Mouse (Mus musculus): ENCODE data around the gene Axin1. TPM values are rescaled to one million over a fixed set of nuclear protein-coding genes. Genes with fewer than 3 reads are reported as not detected.
A peak's percentile ranks its signal among the peaks of the same experiment; 100 is the strongest.

Gene Axin1
- polyA plus RNA-seq, 1 experiment from 2014 or later, result 17.1 TPM

- DNase-seq (ENCODE audit: low spot score) (no peak), ATAC-seq (ENCODE audit: insufficient number of reproducible peaks, low FRiP score, low TSS enrichment, low read depth) (no peak)
- H3K27ac ChIP-seq (replicated peaks; ENCODE audit: low read depth, low read length), result no peak overlapping the region
- no peak overlapping the region for H3K4me3 ChIP-seq (ENCODE audit: low read depth, low read length)
- 87% methylated on average over 7 of the region's 7 CpGs for WGBS
- H3K36me3 ChIP-seq (ENCODE audit: control insufficient read depth, insufficient read depth, low read length), result no peaks in the 10 kb centered on the region
- H3K27me3 ChIP-seq (ENCODE audit: control insufficient read depth, insufficient read depth, low read length), result peaks cover 56% of the 10 kb centered on the region
- H3K9ac ChIP-seq (ENCODE audit: low read length), result no peak overlapping the region
- H3K4me2 ChIP-seq (ENCODE audit: low read depth, severe bottlenecking), result no peak overlapping the region
- H3K4me1 ChIP-seq (ENCODE audit: control insufficient read depth, insufficient read depth, low read length), result peaks cover 16% of the 10 kb centered on the region
- H3K9me3 ChIP-seq (ENCODE audit: control insufficient read depth, low read length), result no peaks in the 10 kb centered on the region
Observed at GRCm38 (mm10) chr17:26115205-26115898, 23.1 kb upstream of the Axin1 start.

GRCm38 (mm10) chr17:26115956-26116487 lies 22.5 kb upstream of the Axin1 start:
- WGBS, result 54% methylated on average over 2 of the region's 3 CpGs
- H3K4me1 ChIP-seq (ENCODE audit: control insufficient read depth, insufficient read depth, low read length), result peaks cover 11% of the 10 kb centered on the region
- DNase-seq (ENCODE audit: low spot score) (no peak), ATAC-seq (ENCODE audit: insufficient number of reproducible peaks, low FRiP score, low TSS enrichment, low read depth) (no peak)
- H3K4me3 ChIP-seq (ENCODE audit: low read depth, low read length), result no peak overlapping the region
- H3K9ac ChIP-seq (ENCODE audit: low read length), result no peak overlapping the region
- peaks cover 52% of the 10 kb centered on the region for H3K27me3 ChIP-seq (ENCODE audit: control insufficient read depth, insufficient read depth, low read length)
- H3K4me2 ChIP-seq (ENCODE audit: low read depth, severe bottlenecking), result no peak overlapping the region
- no peaks in the 10 kb centered on the region for H3K36me3 ChIP-seq (ENCODE audit: control insufficient read depth, insufficient read depth, low read length)
- H3K27ac ChIP-seq (replicated peaks; ENCODE audit: low read depth, low read length), result no peak overlapping the region
- H3K9me3 ChIP-seq (ENCODE audit: control insufficient read depth, low read length), result no peaks in the 10 kb centered on the region

- WGBS, result 86% methylated on average over 17 of the region's 17 CpGs
- Histone ChIP-seq H3K4me2 (ENCODE audit: low read depth, severe bottlenecking) (no peak overlapping the region), H3K9me3 (ENCODE audit: control insufficient read depth, low read length) (no peaks in the 10 kb centered on the region), H3K4me1 (ENCODE audit: control insufficient read depth, insufficient read depth, low read length) (peaks cover 8% of the 10 kb centered on the region; the same call in 1 of the 2 replicates), H3K27ac (replicated peaks; ENCODE audit: low read depth, low read length) (no peak overlapping the region), H3K9ac (ENCODE audit: low read length) (no peak overlapping the region), H3K27me3 (ENCODE audit: control insufficient read depth, insufficient read depth, low read length) (peaks cover 45% of the 10 kb centered on the region), H3K4me3 (ENCODE audit: low read depth, low read length) (no peak overlapping the region), H3K36me3 (ENCODE audit: control insufficient read depth, insufficient read depth, low read length) (no peaks in the 10 kb centered on the region)
- DNase-seq (ENCODE audit: low spot score), result no peak
- no peak for ATAC-seq (ENCODE audit: insufficient number of reproducible peaks, low FRiP score, low TSS enrichment, low read depth)
Observed at GRCm38 (mm10) chr17:26116503-26117258, 21.8 kb upstream of the Axin1 start.

- H3K4me3 ChIP-seq (ENCODE audit: low read depth, low read length), result no peak overlapping the region
- H3K4me1 ChIP-seq (ENCODE audit: control insufficient read depth, insufficient read depth, low read length), result peaks cover 12% of the 10 kb centered on the region
- WGBS, result 50% methylated on average over 33 of the region's 33 CpGs
- H3K9ac ChIP-seq (ENCODE audit: low read length), result no peak overlapping the region
- peaks cover 15% of the 10 kb centered on the region for H3K27me3 ChIP-seq (ENCODE audit: control insufficient read depth, insufficient read depth, low read length)
- H3K9me3 ChIP-seq (ENCODE audit: control insufficient read depth, low read length), result no peaks in the 10 kb centered on the region
- DNase-seq (ENCODE audit: low spot score) (peak; percentile 80), ATAC-seq (ENCODE audit: insufficient number of reproducible peaks, low FRiP score, low TSS enrichment, low read depth) (0 out of 2 replicates have a peak, but pooled peaks have one; percentile 40)
- no peaks in the 10 kb centered on the region; the same call in 1 of the 2 replicates for H3K36me3 ChIP-seq (ENCODE audit: control insufficient read depth, insufficient read depth, low read length)
- no peak overlapping the region for H3K4me2 ChIP-seq (ENCODE audit: low read depth, severe bottlenecking)
- no peak overlapping the region for H3K27ac ChIP-seq (replicated peaks; ENCODE audit: low read depth, low read length)
Observed at GRCm38 (mm10) chr17:26119766-26120710, 18.4 kb upstream of the Axin1 start.

- peaks cover 3% of the 10 kb centered on the region; the same call in 1 of the 2 replicates for H3K27me3 ChIP-seq (ENCODE audit: control insufficient read depth, insufficient read depth, low read length)
Observed at GRCm38 (mm10) chr17:26122431-26123140, 15.9 kb upstream of the Axin1 start.

GRCm38 (mm10) chr17:26123267-26123684 lies 15.2 kb upstream of the Axin1 start, which contains the start of gene Mrpl28:
Gene Mrpl28 (plus strand): TSS chr17:26123500.
- Histone ChIP-seq H3K4me3 (ENCODE audit: low read depth, low read length) (peak within 1 kb of the TSS; percentile 79), H3K4me2 (ENCODE audit: low read depth, severe bottlenecking) (peak within 1 kb of the TSS; percentile 57), H3K27ac (replicated peaks; ENCODE audit: low read depth, low read length) (no peak within 1 kb of the TSS), H3K9me3 (ENCODE audit: control insufficient read depth, low read length) (no peaks in the 10 kb centered on the region), H3K27me3 (ENCODE audit: control insufficient read depth, insufficient read depth, low read length) (0 out of 2 replicates have a peak, but pooled peaks cover 1% of the 10 kb centered on the region), H3K9ac (ENCODE audit: low read length) (peak within 1 kb of the TSS; percentile 64), H3K4me1 (ENCODE audit: control insufficient read depth, insufficient read depth, low read length) (peaks cover 13% of the 10 kb centered on the region), H3K36me3 (ENCODE audit: control insufficient read depth, insufficient read depth, low read length) (peaks cover 2% of the 10 kb centered on the region; the same call in 1 of the 2 replicates)
- DNase-seq (ENCODE audit: low spot score) (peak; percentile 96), ATAC-seq (ENCODE audit: insufficient number of reproducible peaks, low FRiP score, low TSS enrichment, low read depth) (peak; percentile 80)
- WGBS, result under 1% methylated on average over 32 of the region's 32 CpGs

More at GRCm38 (mm10) chr17:26122431-26123140, 15.9 kb upstream of the Axin1 start:
- Histone ChIP-seq H3K4me1 (ENCODE audit: control insufficient read depth, insufficient read depth, low read length) (peaks cover 13% of the 10 kb centered on the region), H3K36me3 (ENCODE audit: control insufficient read depth, insufficient read depth, low read length) (peaks cover 2% of the 10 kb centered on the region; the same call in 1 of the 2 replicates), H3K9ac (ENCODE audit: low read length) (no peak overlapping the region), H3K4me2 (ENCODE audit: low read depth, severe bottlenecking) (no peak overlapping the region), H3K27ac (replicated peaks; ENCODE audit: low read depth, low read length) (no peak overlapping the region), H3K4me3 (ENCODE audit: low read depth, low read length) (no peak overlapping the region), H3K9me3 (ENCODE audit: control insufficient read depth, low read length) (no peaks in the 10 kb centered on the region)
- ATAC-seq (ENCODE audit: insufficient number of reproducible peaks, low FRiP score, low TSS enrichment, low read depth) (no peak), DNase-seq (ENCODE audit: low spot score) (no peak)
- WGBS, result 63% methylated on average over 5 of the region's 5 CpGs

GRCm38 (mm10) chr17:26124560-26124959 lies 13.9 kb upstream of the Axin1 start:
- Histone ChIP-seq H3K9ac (ENCODE audit: low read length) (no peak overlapping the region), H3K4me3 (ENCODE audit: low read depth, low read length) (peak overlapping the region; percentile 79), H3K36me3 (ENCODE audit: control insufficient read depth, insufficient read depth, low read length) (peaks cover 2% of the 10 kb centered on the region; the same call in 1 of the 2 replicates), H3K27me3 (ENCODE audit: control insufficient read depth, insufficient read depth, low read length) (no peaks in the 10 kb centered on the region), H3K4me1 (ENCODE audit: control insufficient read depth, insufficient read depth, low read length) (peaks cover 13% of the 10 kb centered on the region), H3K27ac (replicated peaks; ENCODE audit: low read depth, low read length) (no peak overlapping the region), H3K4me2 (ENCODE audit: low read depth, severe bottlenecking) (peak overlapping the region; percentile 57), H3K9me3 (ENCODE audit: control insufficient read depth, low read length) (no peaks in the 10 kb centered on the region)
- 91% methylated on average over 7 of the region's 7 CpGs for WGBS
- DNase-seq (ENCODE audit: low spot score) (no peak), ATAC-seq (ENCODE audit: insufficient number of reproducible peaks, low FRiP score, low TSS enrichment, low read depth) (no peak)

Data from limb, embryonic 11.5 days (tissue).